Mouse (Mus musculus) bone marrow, adult 2 months (tissue): ENCODE data around the gene Zfp282. TPM values are rescaled to one million over a fixed set of nuclear protein-coding genes. Genes with fewer than 3 reads are reported as not detected.

ENCODE experiments used
- H3K27ac ChIP-seq: fragments of 200-500 bp; 2 replicates; pipeline ENCODE4 v1.5.1; 2012; ENCODE audit warnings: low read depth, mild to moderate bottlenecking, control low read depth, inconsistent platforms, low read length; ENCODE audit not compliant: control insufficient read depth, poor library complexity, insufficient read depth
- H3K4me1 ChIP-seq: fragments of 200-500 bp; 2 replicates; pipeline ENCODE4 v1.6.1; 2011; ENCODE audit warnings: low read length; ENCODE audit not compliant: control insufficient read depth, insufficient read depth
- H3K4me3 ChIP-seq: fragments of 200-500 bp; replicated peaks from 2 replicates; pipeline ENCODE3; 2011; ENCODE audit warnings: mild to moderate bottlenecking, low read depth, low read length, control low read depth; ENCODE audit not compliant: control insufficient read depth
- CTCF ChIP-seq: fragments of 200-500 bp; IDR thresholded peaks from 2 replicates; pipeline ENCODE4 v1.5.1; 2011; ENCODE audit warnings: low read length, control low read depth; ENCODE audit not compliant: control insufficient read depth, insufficient read depth
- POLR2A ChIP-seq: fragments of 200-500 bp; IDR thresholded peaks from 2 replicates; pipeline ENCODE4 v1.6.1; 2011; ENCODE audit warnings: low read depth, mild to moderate bottlenecking, control low read depth, low read length, borderline replicate concordance; ENCODE audit not compliant: control insufficient read depth
- WGBS: fragments of 180-500 bp; shearing (Covaris S2); methylation state at CpG from one replicate; pipeline ENCODE4 v1.1.7; 2018; 5-methylcytosine and 5-hydroxymethylcytosine counted together
- polyA plus RNA-seq: library from polyadenylated mRNA; stranded (reverse); fragments of >200 nt; gene quantifications from 2 replicates; pipeline ENCODE4 v1.2.4, GENCODE M21; 2011; ENCODE audit warnings: low replicate concordance; ENCODE audit not compliant: missing spikeins, insufficient read depth, insufficient read length

The Zfp282 gene
- polyA plus RNA-seq, 1 experiment = 2.7 TPM

DNA sequence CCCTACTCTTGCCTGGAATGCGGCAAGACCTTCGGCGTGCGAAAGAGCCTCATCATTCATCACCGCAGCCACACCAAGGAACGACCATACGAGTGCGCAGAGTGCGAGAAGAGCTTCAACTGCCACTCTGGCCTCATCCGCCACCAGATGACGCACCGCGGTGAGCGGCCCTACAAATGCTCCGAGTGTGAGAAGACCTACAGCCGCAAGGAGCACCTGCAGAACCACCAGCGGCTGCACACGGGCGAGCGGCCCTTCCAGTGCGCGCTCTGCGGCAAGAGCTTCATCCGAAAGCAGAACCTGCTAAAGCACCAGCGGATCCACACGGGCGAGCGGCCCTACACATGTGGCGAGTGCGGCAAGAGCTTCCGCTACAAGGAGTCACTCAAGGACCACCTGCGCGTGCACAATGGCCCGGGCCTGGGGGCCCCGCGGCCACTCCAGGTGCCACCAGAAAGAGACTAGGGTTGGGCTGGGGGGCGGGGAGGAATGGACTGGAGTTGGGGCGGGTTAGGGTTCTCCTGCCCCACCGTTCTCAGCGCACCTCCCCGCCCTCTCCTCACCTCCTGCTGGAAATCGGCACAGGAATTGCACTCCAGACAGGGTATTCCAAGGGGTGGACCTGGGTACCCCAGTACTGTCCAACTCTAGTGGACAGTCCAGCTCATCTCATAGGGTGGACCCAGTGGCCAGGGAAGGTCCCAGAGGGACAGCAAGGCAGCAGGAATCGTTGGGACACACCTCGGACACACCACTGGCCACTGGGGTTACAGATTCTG is 28.1 kb downstream of the Zfp282 start:
- H3K4me3 ChIP-seq = no peak overlapping the region
- TF ChIP-seq POLR2A (no peak), CTCF (no peak)
- H3K27ac ChIP-seq = no peak overlapping the region
- H3K4me1 ChIP-seq = peaks cover 2% of the 10 kb centered on the region
- 91% methylated on average over 44 of the region's 44 CpGs for WGBS

DNA sequence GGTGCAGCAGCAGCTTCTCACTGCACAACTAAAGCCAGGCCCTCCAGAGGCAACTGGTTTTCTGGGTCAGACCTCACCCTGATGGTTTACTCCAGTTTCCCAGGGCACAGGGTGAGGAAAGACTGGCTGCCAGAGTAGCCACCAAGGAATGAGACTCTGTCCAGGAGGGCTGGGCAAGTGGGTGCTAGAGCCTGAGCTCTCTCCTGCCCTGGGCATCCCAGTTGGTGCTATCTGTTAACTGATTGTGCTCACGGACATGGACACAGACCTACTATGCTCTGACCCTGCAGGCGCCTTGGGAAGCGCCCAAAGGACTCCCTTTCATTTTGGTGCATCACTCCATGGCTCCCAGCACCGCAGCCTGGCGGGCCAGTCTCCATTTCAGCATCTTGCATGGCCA is 29.3 kb downstream of the Zfp282 start:
- peaks cover 2% of the 10 kb centered on the region for H3K4me1 ChIP-seq
- WGBS = 90% methylated on average over 5 of the region's 5 CpGs
- H3K27ac ChIP-seq = no peak overlapping the region
- TF ChIP-seq CTCF (no peak), POLR2A (no peak)
- no peak overlapping the region for H3K4me3 ChIP-seq

DNA sequence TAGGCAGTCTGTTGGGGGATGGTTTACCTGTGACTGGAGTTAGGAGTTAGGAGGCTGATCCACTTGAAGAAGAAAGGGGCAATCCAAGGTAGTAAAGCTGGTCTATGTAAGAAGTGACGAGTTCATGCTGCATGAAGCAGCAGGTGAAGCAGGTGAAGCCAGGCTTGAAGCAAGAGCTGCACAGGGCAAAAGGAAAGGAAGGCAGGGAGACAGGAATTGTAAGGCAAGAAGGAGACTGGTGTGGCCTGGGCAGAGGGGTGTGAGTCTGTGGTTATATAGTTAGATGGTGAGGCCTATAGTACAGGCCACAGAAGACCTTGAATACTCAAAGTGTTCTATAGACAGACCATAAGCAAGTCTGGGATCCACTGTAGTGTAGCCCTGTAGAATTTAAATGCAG is 32.0 kb downstream of the Zfp282 start:
- TF ChIP-seq CTCF (no peak), POLR2A (no peak)
- H3K4me3 ChIP-seq = no peak overlapping the region
- 88% methylated on average over 1 of the region's 1 CpGs for WGBS

DNA sequence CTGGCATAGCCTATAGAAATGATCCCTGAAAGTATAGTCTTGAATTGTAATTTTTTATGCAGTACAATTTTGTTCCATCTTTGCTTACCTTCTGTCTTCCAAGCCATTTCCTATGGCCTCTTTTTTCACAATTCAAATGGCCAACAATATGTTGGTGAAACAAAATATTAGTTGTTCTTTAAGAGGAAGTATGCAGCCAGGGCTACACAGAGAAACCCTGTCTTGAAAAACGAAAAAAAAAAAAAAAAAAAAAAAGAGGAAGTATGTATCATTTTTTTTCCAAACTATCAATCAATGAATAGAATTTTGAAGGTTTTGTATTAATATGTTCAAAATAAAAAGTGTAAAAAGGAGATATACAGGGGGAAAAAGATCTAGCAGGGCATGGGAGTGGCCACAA is 34.6 kb downstream of the Zfp282 start:
- Histone ChIP-seq H3K4me3 (no peak overlapping the region), H3K4me1 (no peaks in the 10 kb centered on the region), H3K27ac (no peak overlapping the region)
- 0% methylated on average over 1 of the region's 1 CpGs for WGBS
- TF ChIP-seq POLR2A (no peak), CTCF (no peak)

More for the DNA sequence above, 32.0 kb downstream of the Zfp282 start:
- no peak overlapping the region for H3K27ac ChIP-seq
- H3K4me1 ChIP-seq = no peaks in the 10 kb centered on the region

DNA sequence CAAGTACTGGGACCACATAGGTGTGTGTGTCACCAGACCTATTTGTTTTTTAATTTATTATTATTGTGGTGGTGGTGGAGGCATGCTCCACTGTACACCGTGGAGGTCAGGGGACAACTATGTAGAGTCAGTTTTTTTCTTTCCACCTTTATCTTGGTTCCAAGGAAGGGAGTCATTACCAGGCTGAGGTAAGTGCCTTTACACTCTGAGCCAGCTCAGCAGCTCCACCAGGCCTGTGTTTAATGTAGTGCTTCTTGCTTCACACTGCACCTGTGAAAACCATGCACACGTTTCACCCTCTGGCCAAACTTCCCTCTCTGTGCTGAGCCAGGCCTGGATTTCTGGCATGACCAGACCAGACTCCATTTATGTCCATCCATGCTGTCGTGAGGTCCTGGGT is 36.0 kb downstream of the Zfp282 start:
- 54% methylated on average over 3 of the region's 3 CpGs for WGBS
- Histone ChIP-seq H3K27ac (no peak overlapping the region), H3K4me1 (no peaks in the 10 kb centered on the region), H3K4me3 (no peak overlapping the region)
- TF ChIP-seq POLR2A (no peak), CTCF (no peak)

DNA sequence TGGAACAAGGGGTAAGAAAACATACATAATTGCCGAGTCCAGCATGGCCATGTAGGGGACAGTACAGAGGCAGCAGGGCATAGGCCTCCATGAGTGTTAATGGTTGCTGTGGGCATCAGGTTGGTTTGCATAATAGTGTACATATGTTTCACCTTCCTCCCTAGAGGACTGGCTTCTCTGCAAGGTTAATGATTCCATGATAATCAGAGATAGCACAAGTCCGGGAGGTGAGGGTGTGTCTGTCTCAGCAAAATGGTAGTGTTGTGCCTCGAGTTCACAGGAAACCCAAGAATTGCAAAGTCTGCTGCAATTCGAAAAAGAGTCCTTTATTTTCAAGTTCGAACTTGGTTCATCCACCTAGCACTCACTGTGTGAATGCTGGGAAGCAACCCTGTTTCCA is 40.0 kb downstream of the Zfp282 start:
- TF ChIP-seq CTCF (no peak), POLR2A (no peak)
- 64% methylated on average over 5 of the region's 5 CpGs for WGBS
- H3K27ac ChIP-seq = no peak overlapping the region
- peaks cover 3% of the 10 kb centered on the region for H3K4me1 ChIP-seq
- no peak overlapping the region for H3K4me3 ChIP-seq

DNA sequence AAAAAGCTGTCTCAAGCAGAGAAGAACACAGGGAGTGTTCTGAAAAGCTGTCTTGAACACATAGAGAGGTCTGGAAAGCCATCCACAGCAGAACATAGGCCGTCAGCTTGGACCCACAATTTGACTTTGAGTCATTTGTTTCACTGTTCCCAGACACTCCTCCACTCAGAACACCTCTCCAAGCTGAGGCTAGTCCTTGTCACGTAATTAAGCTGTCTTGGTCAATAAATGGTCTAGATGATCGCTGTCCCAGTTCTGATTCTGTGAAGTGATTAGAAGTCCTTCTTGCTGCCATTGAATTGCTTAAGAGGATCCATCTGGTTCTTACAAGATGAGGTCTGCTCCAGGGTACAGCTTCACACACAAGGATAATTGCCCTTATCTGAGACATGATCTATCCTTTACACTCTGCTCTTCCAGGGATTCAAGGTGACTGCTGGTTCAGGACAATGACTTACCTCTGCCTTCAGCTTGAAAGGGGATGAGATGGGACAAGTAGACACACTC is 41.8 kb downstream of the Zfp282 start:
- Histone ChIP-seq H3K4me3 (no peak overlapping the region), H3K27ac (no peak overlapping the region), H3K4me1 (peaks cover 3% of the 10 kb centered on the region)
- 89% methylated on average over 3 of the region's 3 CpGs for WGBS
- no peak for TF ChIP-seq CTCF
- no peak for TF ChIP-seq POLR2A

DNA sequence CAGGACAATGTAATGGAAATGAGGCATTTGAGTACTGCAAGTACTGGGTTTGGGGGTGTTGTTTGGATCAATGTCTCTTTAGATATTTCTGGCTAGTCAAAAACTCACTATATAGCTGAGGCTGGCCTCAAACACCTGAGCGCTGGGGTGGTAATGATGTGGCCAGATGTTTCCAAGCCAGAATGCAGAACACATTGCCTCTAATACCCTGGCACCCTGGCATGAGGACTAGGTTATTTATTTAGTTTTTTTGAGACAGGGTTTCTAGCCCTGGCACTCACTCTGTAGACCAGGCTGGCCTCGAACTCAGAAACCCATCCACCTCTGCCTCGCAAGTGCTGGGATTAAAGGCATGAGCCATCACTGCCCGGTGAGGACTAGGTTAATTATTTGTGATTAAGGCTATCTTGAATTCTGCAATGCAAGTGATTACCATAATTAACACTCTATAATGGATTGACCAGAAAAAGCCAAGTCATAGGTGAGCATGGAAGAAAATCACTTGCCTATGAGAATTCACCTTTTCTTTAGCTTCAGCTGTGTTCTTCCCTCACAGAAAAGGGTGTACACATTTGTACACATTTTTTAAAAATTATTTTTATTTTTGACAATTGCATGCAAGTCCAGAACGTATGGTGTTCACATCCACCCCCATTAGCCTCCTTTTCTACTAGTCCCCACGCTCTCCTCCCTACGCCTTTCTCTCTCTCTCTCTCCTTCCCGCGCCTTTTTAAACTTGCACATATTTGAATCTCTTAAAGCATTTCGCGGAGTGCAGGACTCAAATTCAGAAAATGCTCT is 42.8 kb downstream of the Zfp282 start:
- H3K27ac ChIP-seq = no peak overlapping the region; the same call in 1 of the 2 replicates
- WGBS = 30% methylated on average over 11 of the region's 11 CpGs
- H3K4me3 ChIP-seq = peak overlapping the region; percentile 94
- peaks cover 3% of the 10 kb centered on the region for H3K4me1 ChIP-seq
- no peak for TF ChIP-seq CTCF
- TF ChIP-seq POLR2A = no peak
